In genomic region chr9:58582581-58583266, GRCm38 (mm10) we compare ENCODE assay signal across 8 mouse cellular contexts. TPM values are rescaled to one million over a fixed set of nuclear protein-coding genes. Genes with fewer than 3 reads are reported as not detected.
DNase-seq lines count a peak whose midpoint lies in the region; ATAC-seq lines count a peak whose summit lies in the region.

No protein-coding gene starts in this region.

- under 1% methylated on average over 42 of the region's 42 CpGs for WGBS in forebrain, embryonic 16.5 days
- WGBS in hindbrain, embryonic 14.5 days: under 1% methylated on average over 41 of the region's 42 CpGs
- under 1% methylated on average over 42 of the region's 42 CpGs for WGBS in liver, embryonic 12.5 days (ENCODE audit: insufficient replicate concordance)
- WGBS in neural tube, embryonic 15.5 days: under 1% methylated on average over 42 of the region's 42 CpGs

- peak; percentile 36 to 56 for DNase-seq in lung, adult 18-20 months
- DNase-seq in lung, postnatal 14 days: no peak
- peak; percentile 20 for DNase-seq in c-Kit-negative CD71-positive TER-119-positive erythroid progenitor cells, embryonic 14.5 days (ENCODE audit: low read depth, low spot score)
- peak; percentile 49 for DNase-seq in hindbrain, embryonic 14.5 days (ENCODE audit: low spot score)
- no peak for DNase-seq in thymus, postnatal 36 days

- H3K9me3 ChIP-seq in forebrain, embryonic 16.5 days (ENCODE audit: control insufficient read depth, low read length): no peaks in the 10 kb centered on the region
- H3K9me3 ChIP-seq in hindbrain, embryonic 14.5 days (ENCODE audit: control insufficient read depth, low read length): no peaks in the 10 kb centered on the region
- no peaks in the 10 kb centered on the region for H3K9me3 ChIP-seq in liver, embryonic 12.5 days (replicated peaks)
- H3K9me3 ChIP-seq in neural tube, embryonic 15.5 days (replicated peaks): no peaks in the 10 kb centered on the region

- H3K27me3 ChIP-seq in forebrain, embryonic 16.5 days (replicated peaks; ENCODE audit: control insufficient read depth, insufficient read depth, low read length): no peaks in the 10 kb centered on the region
- no peaks in the 10 kb centered on the region for H3K27me3 ChIP-seq in hindbrain, embryonic 14.5 days (ENCODE audit: control insufficient read depth, insufficient read depth, low read length)
- H3K27me3 ChIP-seq in liver, embryonic 12.5 days (replicated peaks): no peaks in the 10 kb centered on the region
- no peaks in the 10 kb centered on the region for H3K27me3 ChIP-seq in neural tube, embryonic 15.5 days (replicated peaks)

- H3K36me3 ChIP-seq in forebrain, embryonic 16.5 days (ENCODE audit: control insufficient read depth, insufficient read depth): no peaks in the 10 kb centered on the region
- H3K36me3 ChIP-seq in hindbrain, embryonic 14.5 days (replicated peaks; ENCODE audit: control insufficient read depth, insufficient read depth): no peaks in the 10 kb centered on the region
- H3K36me3 ChIP-seq in liver, embryonic 12.5 days: peaks cover 2% of the 10 kb centered on the region; the same call in 1 of the 2 replicates
- no peaks in the 10 kb centered on the region for H3K36me3 ChIP-seq in neural tube, embryonic 15.5 days

- H3K4me2 ChIP-seq in forebrain, embryonic 16.5 days (ENCODE audit: low read length): peak overlapping the region; percentile 92
- peak overlapping the region; percentile 72 for H3K4me2 ChIP-seq in hindbrain, embryonic 14.5 days (replicated peaks)
- H3K4me2 ChIP-seq in liver, embryonic 12.5 days: peak overlapping the region; percentile 75
- H3K4me2 ChIP-seq in neural tube, embryonic 15.5 days: peak overlapping the region; percentile 75

- H3K27ac ChIP-seq in forebrain, embryonic 16.5 days (ENCODE audit: low read length): peak overlapping the region; percentile 98
- H3K27ac ChIP-seq in hindbrain, embryonic 14.5 days: peak overlapping the region; percentile 97
- peak overlapping the region; percentile 95 for H3K27ac ChIP-seq in liver, embryonic 12.5 days
- peak overlapping the region; percentile 98 for H3K27ac ChIP-seq in neural tube, embryonic 15.5 days (replicated peaks)

- H3K4me1 ChIP-seq in forebrain, embryonic 16.5 days (replicated peaks; ENCODE audit: control insufficient read depth, insufficient read depth, low read length): peaks cover 12% of the 10 kb centered on the region
- peaks cover 24% of the 10 kb centered on the region for H3K4me1 ChIP-seq in hindbrain, embryonic 14.5 days (replicated peaks; ENCODE audit: control insufficient read depth, insufficient read depth, low read length)
- peaks cover 43% of the 10 kb centered on the region for H3K4me1 ChIP-seq in liver, embryonic 12.5 days
- H3K4me1 ChIP-seq in neural tube, embryonic 15.5 days: peaks cover 22% of the 10 kb centered on the region

- peak overlapping the region; percentile 97 for H3K4me3 ChIP-seq in forebrain, embryonic 16.5 days (replicated peaks; ENCODE audit: low read length)
- H3K4me3 ChIP-seq in hindbrain, embryonic 14.5 days (replicated peaks; ENCODE audit: low read length): peak overlapping the region; percentile 84
- H3K4me3 ChIP-seq in liver, embryonic 12.5 days: peak overlapping the region; percentile 97
- H3K4me3 ChIP-seq in neural tube, embryonic 15.5 days (replicated peaks): peak overlapping the region; percentile 90

- peak; percentile 70 for ATAC-seq in forebrain, embryonic 16.5 days
- peak; percentile 67; the same call in 1 of the 2 replicates for ATAC-seq in hindbrain, embryonic 14.5 days (ENCODE audit: low FRiP score)
- peak; percentile 52 for ATAC-seq in liver, embryonic 12.5 days
- peak; percentile 57 for ATAC-seq in neural tube, embryonic 15.5 days (ENCODE audit: low FRiP score)

- peak overlapping the region; percentile 96 for H3K9ac ChIP-seq in forebrain, embryonic 16.5 days (replicated peaks; ENCODE audit: low read depth, low read length)
- H3K9ac ChIP-seq in hindbrain, embryonic 14.5 days: peak overlapping the region; percentile 96
- H3K9ac ChIP-seq in liver, embryonic 12.5 days: peak overlapping the region; percentile 100
- H3K9ac ChIP-seq in neural tube, embryonic 15.5 days (replicated peaks): peak overlapping the region; percentile 100

RNA-seq across cellular contexts. Expression of gene Nptn, which starts 0.7 kb away (rescaled TPM):
- polyA plus RNA-seq in forebrain, embryonic 16.5 days (2015; fragmentation: Nextera tagmentation; extraction: Ambion mirVana): 158 and 175 TPM in 2 replicates
- 209 and 250 TPM in 2 replicates for polyA plus RNA-seq in hindbrain, embryonic 14.5 days (2014; fragmentation: Nextera tagmentation; extraction: Ambion mirVana)
- 93.9 and 95.3 TPM in 2 replicates for polyA plus RNA-seq in liver, embryonic 12.5 days (2016; fragmentation: Nextera tagmentation; extraction: Ambion mirVana)
- polyA plus RNA-seq in neural tube, embryonic 15.5 days (2015; fragmentation: Nextera tagmentation; extraction: Ambion mirVana): 214 and 219 TPM in 2 replicates

RNA-seq across cellular contexts. Expression of gene Cd276, which starts 27.5 kb away (rescaled TPM):
- polyA plus RNA-seq in forebrain, embryonic 16.5 days (2015; fragmentation: Nextera tagmentation; extraction: Ambion mirVana): 33.4 and 36.0 TPM in 2 replicates
- polyA plus RNA-seq in hindbrain, embryonic 14.5 days (2014; fragmentation: Nextera tagmentation; extraction: Ambion mirVana): 33.4 and 37.6 TPM in 2 replicates
- 5.9 and 6.2 TPM in 2 replicates for polyA plus RNA-seq in liver, embryonic 12.5 days (2016; fragmentation: Nextera tagmentation; extraction: Ambion mirVana)
- 30.3 and 33.6 TPM in 2 replicates for polyA plus RNA-seq in neural tube, embryonic 15.5 days (2015; fragmentation: Nextera tagmentation; extraction: Ambion mirVana)

Comparison
In these comparisons a context has a peak if more than half of its experiments do, and no peak if none do; other contexts are left out.
1. DNase-seq: peak in lung, adult 18-20 months (2 of 2), c-Kit-negative CD71-positive TER-119-positive erythroid progenitor cells, embryonic 14.5 days (single experiment) and hindbrain, embryonic 14.5 days (single experiment); none in lung, postnatal 14 days (single experiment) and thymus, postnatal 36 days (0 of 2).
2. Peak in every context shown above with its lines, with median percentiles within 50 percentile points of each other: ATAC-seq, H3K27ac ChIP-seq, H3K4me2 ChIP-seq, H3K4me3 ChIP-seq and H3K9ac ChIP-seq.